Mouse (Mus musculus): Measurements from ENCODE around the gene Olfr1218. TPM values are rescaled to one million over a fixed set of nuclear protein-coding genes. Genes with fewer than 3 reads are reported as not detected.

Gene Olfr1218
- polyA plus RNA-seq, 1 experiment from 2014 or later = not detected

GRCm38 (mm10) chr2:89006873-89007272 lies 54.1 kb downstream of the Olfr1218 start, which contains the start of gene Olfr1215:
Olfr1215 (minus strand) TSS chr2:89006973.
- Histone ChIP-seq H3K27me3 (ENCODE audit: control insufficient read depth, insufficient read depth, low read length) (no peaks in the 10 kb centered on the region), H3K36me3 (ENCODE audit: control insufficient read depth, insufficient read depth, low read length) (no peaks in the 10 kb centered on the region), H3K4me2 (ENCODE audit: low read depth, low read length) (no peak within 1 kb of the TSS), H3K9me3 (ENCODE audit: control insufficient read depth, low read length) (no peaks in the 10 kb centered on the region), H3K4me3 (ENCODE audit: low read depth, low read length) (no peak within 1 kb of the TSS), H3K9ac (replicated peaks; ENCODE audit: low read depth, low read length) (no peak within 1 kb of the TSS), H3K27ac (ENCODE audit: low read depth, low read length) (no peak within 1 kb of the TSS), H3K4me1 (ENCODE audit: control insufficient read depth, insufficient read depth, low read length) (no peaks in the 10 kb centered on the region)
- WGBS = 80% methylated on average over 2 of the region's 2 CpGs
- no peak for ATAC-seq (ENCODE audit: low read depth)

Other genes starting within 250 kb of the Olfr1218 start
- gene Olfr1202, start 246.7 kb downstream of the Olfr1218 start, polyA plus RNA-seq (2014; fragmentation: Nextera tagmentation; extraction: Ambion mirVana) = 0.05 TPM in 1 of 2 replicates, not detected in the other
- not detected in 2 replicates for gene Olfr1205, start 231.4 kb downstream of the Olfr1218 start, polyA plus RNA-seq (2014; fragmentation: Nextera tagmentation; extraction: Ambion mirVana)
- not detected in 2 replicates for gene Olfr1204, start 211.9 kb downstream of the Olfr1218 start, polyA plus RNA-seq (2014; fragmentation: Nextera tagmentation; extraction: Ambion mirVana)
- gene Olfr1206, start 198.0 kb downstream of the Olfr1218 start, polyA plus RNA-seq (2014; fragmentation: Nextera tagmentation; extraction: Ambion mirVana) = not detected in 2 replicates
- not detected in 2 replicates for gene Olfr1208, start 158.9 kb downstream of the Olfr1218 start, polyA plus RNA-seq (2014; fragmentation: Nextera tagmentation; extraction: Ambion mirVana)
- not detected in 2 replicates for gene Olfr1209, start 146.0 kb downstream of the Olfr1218 start, polyA plus RNA-seq (2014; fragmentation: Nextera tagmentation; extraction: Ambion mirVana)
- not detected in 2 replicates for gene Olfr1211, start 123.1 kb downstream of the Olfr1218 start, polyA plus RNA-seq (2014; fragmentation: Nextera tagmentation; extraction: Ambion mirVana)
- gene Olfr1212, start 107.2 kb downstream of the Olfr1218 start, polyA plus RNA-seq (2014; fragmentation: Nextera tagmentation; extraction: Ambion mirVana) = not detected in 2 replicates
- not detected in 2 replicates for gene Gm13762, start 80.9 kb downstream of the Olfr1218 start, polyA plus RNA-seq (2014; fragmentation: Nextera tagmentation; extraction: Ambion mirVana)
- not detected in 2 replicates for gene Olfr1214, start 68.5 kb downstream of the Olfr1218 start, polyA plus RNA-seq (2014; fragmentation: Nextera tagmentation; extraction: Ambion mirVana)
- not detected in 2 replicates for gene Olfr1215, start 54.2 kb downstream of the Olfr1218 start, polyA plus RNA-seq (2014; fragmentation: Nextera tagmentation; extraction: Ambion mirVana)
- not detected in 2 replicates for gene Olfr1216, start 42.8 kb downstream of the Olfr1218 start, polyA plus RNA-seq (2014; fragmentation: Nextera tagmentation; extraction: Ambion mirVana)
- not detected in 2 replicates for gene Olfr1217, start 29.1 kb downstream of the Olfr1218 start, polyA plus RNA-seq (2014; fragmentation: Nextera tagmentation; extraction: Ambion mirVana)
- gene Olfr1219, start 22.3 kb upstream of the Olfr1218 start, polyA plus RNA-seq (2014; fragmentation: Nextera tagmentation; extraction: Ambion mirVana) = not detected in 2 replicates
- gene Olfr1220, start 45.6 kb upstream of the Olfr1218 start, polyA plus RNA-seq (2014; fragmentation: Nextera tagmentation; extraction: Ambion mirVana) = not detected in 2 replicates
- not detected in 2 replicates for gene Olfr1221, start 56.1 kb upstream of the Olfr1218 start, polyA plus RNA-seq (2014; fragmentation: Nextera tagmentation; extraction: Ambion mirVana)
- not detected in 2 replicates for gene Olfr1222, start 71.9 kb upstream of the Olfr1218 start, polyA plus RNA-seq (2014; fragmentation: Nextera tagmentation; extraction: Ambion mirVana)
- not detected in 2 replicates for gene Olfr1223, start 90.4 kb upstream of the Olfr1218 start, polyA plus RNA-seq (2014; fragmentation: Nextera tagmentation; extraction: Ambion mirVana)
- gene Olfr1224-ps1, start 102.9 kb upstream of the Olfr1218 start, polyA plus RNA-seq (2014; fragmentation: Nextera tagmentation; extraction: Ambion mirVana) = not detected in 2 replicates
- not detected in 2 replicates for gene Olfr1225, start 113.5 kb upstream of the Olfr1218 start, polyA plus RNA-seq (2014; fragmentation: Nextera tagmentation; extraction: Ambion mirVana)
- not detected in 2 replicates for gene Olfr1226, start 138.9 kb upstream of the Olfr1218 start, polyA plus RNA-seq (2014; fragmentation: Nextera tagmentation; extraction: Ambion mirVana)
- not detected in 2 replicates for gene Olfr1228, start 192.9 kb upstream of the Olfr1218 start, polyA plus RNA-seq (2014; fragmentation: Nextera tagmentation; extraction: Ambion mirVana)
- not detected in 2 replicates for gene Olfr1229, start 226.8 kb upstream of the Olfr1218 start, polyA plus RNA-seq (2014; fragmentation: Nextera tagmentation; extraction: Ambion mirVana)
- gene Olfr1230, start 236.1 kb upstream of the Olfr1218 start, polyA plus RNA-seq (2014; fragmentation: Nextera tagmentation; extraction: Ambion mirVana) = not detected in 2 replicates
- gene Olfr1231, start 245.9 kb upstream of the Olfr1218 start, polyA plus RNA-seq (2014; fragmentation: Nextera tagmentation; extraction: Ambion mirVana) = not detected in 2 replicates